Mouse (Mus musculus): ENCODE measurements at regions not wholly inside any gene's neighbourhood (a gene's known extent, or its start where the extent isn't known, plus 50 kb on each side); places are given as distances from the start of the nearest gene placed in this dataset.

GRCm38 (mm10) chr1:51678290-51678928 lies 200.2 kb upstream of the Nabp1 start:
- no peak for TF ChIP-seq CTCF (IDR thresholded peaks at IDR 0.05)
- intact Hi-C loops (cut with DNase I), result no loop called here
- Histone ChIP-seq H3K4me3 (no peak overlapping the region), H3K27ac (no peak overlapping the region)
- DNase-seq (ENCODE audit: extremely low spot score in 1 of 2, low spot score in 2 of 2), result no peak

- TF ChIP-seq CTCF (IDR thresholded peaks at IDR 0.05), result no peak
- H3K27ac ChIP-seq, result no peak overlapping the region
- DNase-seq (ENCODE audit: extremely low spot score in 1 of 2, low spot score in 2 of 2), result no peak
- intact Hi-C loops (cut with DNase I), result no loop called here
- H3K4me3 ChIP-seq, result no peak overlapping the region
Observed at GRCm38 (mm10) chr1:51677802-51678201, 199.6 kb upstream of the Nabp1 start.

- intact Hi-C loops (cut with DNase I), result no loop called here
- TF ChIP-seq CTCF (IDR thresholded peaks at IDR 0.05), result no peak
- H3K27ac ChIP-seq, result no peak overlapping the region
Observed at GRCm38 (mm10) chr1:51671691-51672090, 193.5 kb upstream of the Nabp1 start.

GRCm38 (mm10) chr1:51671287-51671686 lies 193.1 kb upstream of the Nabp1 start:
- no peak for DNase-seq (ENCODE audit: extremely low spot score in 1 of 2, low spot score in 2 of 2)
- Histone ChIP-seq H3K27ac (no peak overlapping the region), H3K4me3 (no peak overlapping the region)
- TF ChIP-seq CTCF (IDR thresholded peaks at IDR 0.05), result peak; percentile 18
- intact Hi-C loops (cut with DNase I), result no loop called here

More at GRCm38 (mm10) chr1:51671691-51672090, 193.5 kb upstream of the Nabp1 start:
- H3K4me3 ChIP-seq, result no peak overlapping the region
- DNase-seq (ENCODE audit: extremely low spot score in 1 of 2, low spot score in 2 of 2), result no peak

GRCm38 (mm10) chr1:51670009-51670408 lies 191.8 kb upstream of the Nabp1 start:
- intact Hi-C loops (cut with DNase I), result no loop called here
- no peak for TF ChIP-seq CTCF (IDR thresholded peaks at IDR 0.05)
- no peak overlapping the region for H3K27ac ChIP-seq
- no peak for DNase-seq (ENCODE audit: extremely low spot score in 1 of 2, low spot score in 2 of 2)
- no peak overlapping the region for H3K4me3 ChIP-seq

- Histone ChIP-seq H3K4me3 (no peak overlapping the region), H3K27ac (no peak overlapping the region)
- intact Hi-C loops (cut with DNase I), result loop anchor here (1.0 to 2.0 kb wide), 2 partner anchors 276 to 330 kb away; no protein-coding TSS in a partner anchor
- DNase-seq (ENCODE audit: extremely low spot score in 1 of 2, low spot score in 2 of 2), result no peak
- TF ChIP-seq CTCF (IDR thresholded peaks at IDR 0.05), result peak; percentile 66
Observed at GRCm38 (mm10) chr1:51668881-51669280, 190.7 kb upstream of the Nabp1 start.

- no peak overlapping the region for H3K4me3 ChIP-seq
- TF ChIP-seq CTCF (IDR thresholded peaks at IDR 0.05), result no peak
- DNase-seq (ENCODE audit: extremely low spot score in 1 of 2, low spot score in 2 of 2), result no peak
- intact Hi-C loops (cut with DNase I), result no loop called here
- H3K27ac ChIP-seq, result no peak overlapping the region
Observed at GRCm38 (mm10) chr1:51660531-51660930, 182.3 kb upstream of the Nabp1 start.

GRCm38 (mm10) chr1:51657203-51657602 lies 179.0 kb upstream of the Nabp1 start:
- TF ChIP-seq CTCF (IDR thresholded peaks at IDR 0.05), result no peak
- no peak for DNase-seq (ENCODE audit: extremely low spot score in 1 of 2, low spot score in 2 of 2)
- intact Hi-C loops (cut with DNase I), result no loop called here
- no peak overlapping the region for H3K27ac ChIP-seq
- no peak overlapping the region for H3K4me3 ChIP-seq

GRCm38 (mm10) chr1:51650653-51650995 lies 172.4 kb upstream of the Nabp1 start:
- intact Hi-C loops (cut with DNase I), result no loop called here
- DNase-seq (ENCODE audit: extremely low spot score in 1 of 2, low spot score in 2 of 2), result no peak
- TF ChIP-seq CTCF (IDR thresholded peaks at IDR 0.05), result no peak
- H3K4me3 ChIP-seq, result no peak overlapping the region
- no peak overlapping the region for H3K27ac ChIP-seq

- intact Hi-C loops (cut with DNase I), result no loop called here
- Histone ChIP-seq H3K27ac (no peak overlapping the region), H3K4me3 (no peak overlapping the region)
- DNase-seq (ENCODE audit: extremely low spot score in 1 of 2, low spot score in 2 of 2), result no peak
- no peak for TF ChIP-seq CTCF (IDR thresholded peaks at IDR 0.05)
Observed at GRCm38 (mm10) chr1:51649963-51650652, 171.9 kb upstream of the Nabp1 start.

GRCm38 (mm10) chr1:51647955-51648354 lies 169.7 kb upstream of the Nabp1 start:
- H3K27ac ChIP-seq, result no peak overlapping the region
- no peak for TF ChIP-seq CTCF (IDR thresholded peaks at IDR 0.05)
- no peak for DNase-seq (ENCODE audit: extremely low spot score in 1 of 2, low spot score in 2 of 2)
- intact Hi-C loops (cut with DNase I), result no loop called here
- H3K4me3 ChIP-seq, result no peak overlapping the region

GRCm38 (mm10) chr1:51644399-51644798 lies 166.2 kb upstream of the Nabp1 start:
- H3K4me3 ChIP-seq, result no peak overlapping the region
- H3K27ac ChIP-seq, result no peak overlapping the region
- peak; percentile 74 to 85 for DNase-seq (ENCODE audit: extremely low spot score in 1 of 2, low spot score in 2 of 2)
- TF ChIP-seq CTCF (IDR thresholded peaks at IDR 0.05), result peak; percentile 97
- intact Hi-C loops (cut with DNase I), result loop anchor here (5.0 kb wide), 1 partner anchor 443 kb away; no protein-coding TSS in a partner anchor

- Histone ChIP-seq H3K27ac (no peak overlapping the region), H3K4me3 (no peak overlapping the region)
- intact Hi-C loops (cut with DNase I), result loop anchor here (5.0 kb wide), 1 partner anchor 444 kb away; no protein-coding TSS in a partner anchor
- DNase-seq (ENCODE audit: extremely low spot score in 1 of 2, low spot score in 2 of 2), result no peak
- no peak for TF ChIP-seq CTCF (IDR thresholded peaks at IDR 0.05)
Observed at GRCm38 (mm10) chr1:51643640-51644039, 165.4 kb upstream of the Nabp1 start.
